Mouse (Mus musculus): ENCODE results near the gene Upk1b. TPM values are rescaled to one million over a fixed set of nuclear protein-coding genes. Genes with fewer than 3 reads are reported as not detected.

The Upk1b gene
- total and polyA plus RNA-seq, 3 experiments, result not detected

DNA sequence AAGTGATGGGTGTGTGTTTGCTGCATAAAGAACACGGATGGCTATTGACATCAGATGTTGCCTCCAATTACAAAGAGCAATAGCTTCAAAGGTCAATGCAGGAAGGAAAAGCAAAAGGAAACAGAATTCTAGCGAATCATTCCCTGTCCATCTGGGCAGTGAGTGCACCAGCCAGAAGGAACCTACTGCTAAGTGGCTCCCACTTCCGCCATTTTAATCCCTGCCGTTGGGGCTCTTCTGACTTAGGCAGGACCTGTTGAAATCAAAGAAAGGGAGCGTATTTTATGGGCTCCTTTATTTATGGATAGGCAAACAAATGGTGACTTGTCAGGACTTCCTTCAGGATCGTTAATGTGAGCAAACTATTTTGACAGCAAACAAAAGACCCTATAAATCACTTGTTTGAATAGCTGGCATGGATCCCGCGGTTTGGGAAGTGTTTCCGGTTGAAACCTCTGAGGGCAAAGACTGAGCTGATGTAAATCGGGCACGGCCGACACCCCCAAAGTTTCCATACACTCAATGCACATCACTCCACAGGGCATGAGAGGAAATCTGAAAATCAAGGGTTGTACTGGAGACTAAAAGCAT lies 27.1 kb downstream of the Upk1b start:
- TF ChIP-seq UBTF (IDR thresholded peaks at IDR 0.05; ENCODE audit: low read depth, low read length), result no peak
- no peaks in the 10 kb centered on the region for H3K79me2 ChIP-seq (replicated peaks; ENCODE audit: control insufficient read depth, extremely low read depth, insufficient read depth, poor library complexity, severe bottlenecking)
- H3K27ac ChIP-seq (ENCODE audit: insufficient read depth, low read depth), result no peak overlapping the region
- no peak overlapping the region for H3K9ac ChIP-seq (ENCODE audit: insufficient read depth, low read depth)
- in situ Hi-C loops (cut with MboI; ENCODE audit: low pct_ligation_motif_present, low pct_unique_long_range_greater_than_20kb, low sequenced_read_pairs), result no loop called here
- no peaks in the 10 kb centered on the region for H3K9me3 ChIP-seq (replicated peaks; ENCODE audit: low read length)
- no peaks in the 10 kb centered on the region for H3K36me3 ChIP-seq (replicated peaks in 1 of 2; ENCODE audit: control insufficient read depth in 1 of 2, insufficient read depth in 1 of 2, low read length in 1 of 2)
- no peaks in the 10 kb centered on the region for H3K4me1 ChIP-seq (ENCODE audit: control insufficient read depth in 1 of 2, insufficient read depth in 2 of 2)
- dilution Hi-C loops (cut with MboI; ENCODE audit: extremely low pct_ligation_motif_present, extremely low pct_unique_long_range_greater_than_20kb, low sequenced_read_pairs), result no loop called here
- peaks cover 5% of the 10 kb centered on the region for H3K27me3 ChIP-seq (replicated peaks)
- no peak for DNase-seq (ENCODE audit: extremely low read depth)
- H3K4me3 ChIP-seq (replicated peaks in 1 of 3; ENCODE audit: low read depth in 2 of 3, low read length in 2 of 3, poor library complexity in 1 of 3), result no peak overlapping the region
- peak overlapping the region; percentile 37; the same call in 1 of the 2 replicates for H3K4me2 ChIP-seq (ENCODE audit: insufficient read depth, low read depth, poor library complexity, severe bottlenecking)

DNA sequence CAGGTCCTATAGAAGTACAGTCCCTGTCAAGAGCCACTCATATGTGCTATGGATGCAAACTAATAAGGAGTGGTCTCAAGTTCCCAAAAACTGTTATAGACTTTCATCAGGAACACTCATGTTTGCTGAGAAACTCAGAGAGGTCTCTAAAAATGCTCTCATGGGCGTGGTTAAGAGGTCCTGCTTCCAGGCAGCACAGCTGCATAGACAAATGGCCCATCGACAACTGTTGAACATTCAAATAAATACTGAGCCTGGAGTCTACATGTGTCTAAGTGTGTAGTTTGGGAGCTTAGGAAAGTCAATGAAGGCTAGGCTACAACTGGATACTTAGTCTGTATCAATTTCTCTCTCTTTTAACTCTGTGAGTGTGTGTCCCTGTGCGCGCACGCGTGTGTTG lies 29.0 kb downstream of the Upk1b start:
- Histone ChIP-seq H3K4me3 (replicated peaks in 1 of 3; ENCODE audit: low read depth in 2 of 3, low read length in 2 of 3, poor library complexity in 1 of 3) (no peak overlapping the region), H3K27ac (ENCODE audit: insufficient read depth, low read depth) (no peak overlapping the region), H3K4me2 (ENCODE audit: insufficient read depth, low read depth, poor library complexity, severe bottlenecking) (no peak overlapping the region), H3K9ac (ENCODE audit: insufficient read depth, low read depth) (no peak overlapping the region), H3K27me3 (replicated peaks) (peaks cover 5% of the 10 kb centered on the region), H3K36me3 (replicated peaks in 1 of 2; ENCODE audit: control insufficient read depth in 1 of 2, insufficient read depth in 1 of 2, low read length in 1 of 2) (no peaks in the 10 kb centered on the region), H3K4me1 (ENCODE audit: control insufficient read depth in 1 of 2, insufficient read depth in 2 of 2) (no peaks in the 10 kb centered on the region), H3K79me2 (replicated peaks; ENCODE audit: control insufficient read depth, extremely low read depth, insufficient read depth, poor library complexity, severe bottlenecking) (no peaks in the 10 kb centered on the region), H3K9me3 (replicated peaks; ENCODE audit: low read length) (no peaks in the 10 kb centered on the region)
- in situ Hi-C loops (cut with MboI; ENCODE audit: low pct_ligation_motif_present, low pct_unique_long_range_greater_than_20kb, low sequenced_read_pairs), result no loop called here
- TF ChIP-seq POLR2AphosphoS2 (IDR thresholded peaks at IDR 0.05; ENCODE audit: low read depth, low read length) (no peak), ZKSCAN1 (IDR thresholded peaks at IDR 0.05; ENCODE audit: borderline replicate concordance, low read depth, low read length) (no peak), RCOR1 (conservative IDR thresholded peaks at IDR 0.05; ENCODE audit: low read depth, low read length) (no peak), UBTF (IDR thresholded peaks at IDR 0.05; ENCODE audit: low read depth, low read length) (no peak), SIN3A (IDR thresholded peaks at IDR 0.05; ENCODE audit: low read length) (no peak), USF1 (IDR thresholded peaks at IDR 0.05; ENCODE audit: low read depth, low read length) (no peak), TBP (conservative IDR thresholded peaks at IDR 0.05; ENCODE audit: low read depth, low read length) (no peak), MEF2A (IDR thresholded peaks at IDR 0.05; ENCODE audit: borderline replicate concordance, low read depth, low read length) (no peak), ETS1 (conservative IDR thresholded peaks at IDR 0.05; ENCODE audit: low read depth, low read length) (no peak), ZMIZ1 (IDR thresholded peaks at IDR 0.05; ENCODE audit: low read depth, low read length) (no peak), SMC3 (IDR thresholded peaks at IDR 0.05; ENCODE audit: low read depth, low read length) (no peak), NRF1 (IDR thresholded peaks at IDR 0.05; ENCODE audit: low read depth, low read length) (no peak), MAFK (IDR thresholded peaks at IDR 0.05; ENCODE audit: insufficient replicate concordance, low read length) (no peak), MAX (IDR thresholded peaks at IDR 0.05; ENCODE audit: low read length) (no peak), CHD1 (IDR thresholded peaks at IDR 0.05; ENCODE audit: low read depth, low read length) (no peak), CHD2 (IDR thresholded peaks at IDR 0.05; ENCODE audit: low read length) (no peak)
- DNase-seq (ENCODE audit: extremely low read depth), result no peak
- dilution Hi-C loops (cut with MboI; ENCODE audit: extremely low pct_ligation_motif_present, extremely low pct_unique_long_range_greater_than_20kb, low sequenced_read_pairs), result no loop called here
